Mouse (Mus musculus) WW6 (cell line): ENCODE measurements around the gene Phldb2.

ENCODE experiments used
- DNase-seq: peaks from one replicate; pipeline ENCODE4 v3.0.0-alpha.2; 2013; ENCODE audit warnings: low read depth, low spot score

The Phldb2 gene

DNA sequence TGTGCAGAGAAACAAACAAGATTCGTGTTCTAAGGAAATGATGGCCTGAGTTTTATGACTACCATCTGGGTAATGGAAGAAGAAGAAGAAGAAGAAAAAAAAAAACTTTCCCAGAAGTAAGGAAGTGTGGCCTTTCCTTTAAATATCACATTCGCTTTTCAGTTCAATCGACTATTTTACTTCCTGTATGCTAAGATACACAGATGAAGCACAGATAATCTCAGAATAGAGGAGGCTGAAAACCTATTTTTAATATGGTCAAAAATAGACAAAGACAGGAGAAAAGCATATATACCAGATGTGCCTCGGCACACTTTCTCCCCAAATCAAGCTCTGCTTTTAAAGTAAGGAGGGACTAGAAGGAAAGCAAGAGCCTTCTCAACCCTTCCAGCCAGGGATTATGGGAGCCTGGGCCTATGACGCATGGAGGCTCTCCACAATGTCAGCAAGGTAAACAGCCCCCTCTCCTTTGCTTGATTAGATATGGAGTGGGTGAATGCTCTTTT lies 158.2 kb downstream of the Phldb2 start:
- no peak for DNase-seq

DNA sequence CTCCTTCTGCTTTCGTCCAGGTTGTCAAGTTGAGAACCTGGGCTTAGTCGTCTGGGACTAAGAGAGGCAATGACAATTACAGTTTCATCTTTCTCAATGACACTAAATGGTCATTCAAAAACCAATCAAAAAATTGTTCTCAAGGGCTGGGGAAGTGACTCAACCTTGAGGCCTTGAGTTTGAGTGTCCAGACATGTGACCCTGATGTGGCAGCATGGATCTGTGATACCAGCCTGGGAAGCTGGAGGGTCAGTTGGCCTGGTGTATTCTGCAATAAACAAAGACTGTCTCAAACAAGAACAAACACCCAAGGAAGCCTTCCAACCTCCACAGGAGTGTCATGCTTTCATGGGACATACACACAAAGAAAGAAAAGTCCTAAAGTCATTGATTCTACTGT lies 160.6 kb downstream of the Phldb2 start:
- no peak for DNase-seq

DNA sequence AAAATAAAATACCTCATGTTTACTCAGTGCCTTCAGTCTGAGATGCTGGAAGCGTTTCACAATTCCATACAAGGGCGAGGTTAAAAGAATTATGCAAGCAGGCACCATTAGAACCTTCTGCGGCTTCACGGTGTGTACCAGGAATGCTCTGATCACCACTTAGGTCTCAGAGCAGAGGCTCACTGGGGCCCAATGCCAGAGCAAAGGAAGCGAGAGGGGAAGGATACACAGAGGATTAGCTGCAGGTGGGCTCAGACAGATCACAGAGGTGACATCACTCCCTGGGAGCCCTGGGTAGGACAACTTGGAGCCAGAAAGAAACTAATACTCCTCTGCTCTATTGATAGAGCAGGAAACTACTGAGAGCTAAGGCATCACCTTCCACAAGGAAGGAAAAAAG lies 162.1 kb downstream of the Phldb2 start:
- DNase-seq, result no peak

DNA sequence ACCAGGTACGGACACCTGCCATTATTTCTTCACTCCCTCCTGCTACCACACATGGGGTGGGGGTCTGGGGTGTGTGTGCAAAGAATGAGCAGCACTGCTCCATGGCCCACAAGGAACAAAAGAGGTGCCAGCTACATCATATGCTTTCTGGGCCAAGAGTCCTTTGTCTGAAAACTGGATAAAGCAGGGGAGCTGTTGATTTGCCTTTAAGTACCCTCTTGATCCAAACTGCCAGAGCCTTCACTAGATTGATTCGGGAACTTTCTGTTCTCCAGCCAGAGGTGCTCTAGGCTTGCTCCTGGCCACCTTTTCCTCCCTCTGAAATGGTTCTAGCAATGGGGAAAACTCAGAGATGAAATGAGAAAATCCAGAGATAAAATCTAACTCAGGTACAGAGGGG lies 164.1 kb downstream of the Phldb2 start:
- DNase-seq, result no peak

DNA sequence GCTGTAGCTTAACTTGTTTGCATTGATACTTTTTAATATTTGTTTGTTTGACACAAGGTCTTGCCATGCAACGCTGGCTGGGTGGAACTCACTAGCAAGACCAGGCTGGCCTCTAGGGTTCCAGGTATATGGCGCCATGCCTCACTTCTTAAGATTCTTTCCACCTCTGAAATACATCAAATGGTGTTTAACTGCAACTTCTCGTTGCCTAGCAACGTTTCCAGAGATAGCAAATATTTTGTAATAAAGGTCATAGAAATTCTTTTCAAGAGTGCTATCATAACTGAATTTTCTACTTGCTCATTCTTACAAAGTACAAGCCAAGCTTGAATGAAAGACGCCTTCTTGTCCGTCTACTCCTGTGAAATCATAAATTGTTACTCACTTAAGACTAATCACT lies 165.7 kb downstream of the Phldb2 start:
- DNase-seq, result no peak

DNA sequence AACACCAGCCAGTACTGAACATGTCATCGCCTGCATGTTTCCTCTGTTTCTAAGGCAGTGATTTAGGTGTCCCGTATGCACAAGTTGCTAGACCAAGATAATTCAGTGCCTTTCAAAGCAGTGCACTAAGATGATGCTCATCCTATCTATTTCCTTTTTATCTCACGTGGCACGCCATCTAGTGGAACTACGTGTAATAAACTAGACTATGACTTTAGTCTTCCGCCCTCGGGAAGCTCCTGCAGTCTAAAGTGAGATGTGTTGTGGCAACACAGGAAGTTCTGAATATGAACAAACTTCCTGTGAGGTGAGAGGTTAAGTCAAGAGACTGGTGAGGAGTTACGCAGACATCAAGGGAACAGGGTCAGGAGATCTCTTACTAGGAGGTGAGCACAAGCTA lies 166.8 kb downstream of the Phldb2 start:
- DNase-seq, result peak; percentile 16

DNA sequence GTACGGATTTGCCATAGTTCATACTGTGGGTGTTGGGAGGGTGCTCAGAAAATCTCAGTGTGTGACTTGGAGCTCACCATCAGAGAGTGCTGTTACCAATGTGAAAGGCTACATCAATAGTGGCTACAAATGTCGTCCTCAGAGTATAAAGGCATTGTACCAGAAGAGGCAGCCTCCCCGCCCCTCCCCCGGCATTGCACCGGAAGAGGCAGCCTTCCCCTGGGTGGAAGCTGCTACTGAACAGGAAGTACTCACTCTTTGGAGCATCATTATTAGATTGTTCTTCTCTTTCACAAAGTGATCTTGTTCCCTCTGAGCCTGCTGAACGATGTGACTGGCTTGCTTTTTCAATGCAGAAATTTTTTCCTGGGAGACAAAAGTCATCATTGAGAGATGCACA lies 173.4 kb downstream of the Phldb2 start:
- DNase-seq, result no peak

DNA sequence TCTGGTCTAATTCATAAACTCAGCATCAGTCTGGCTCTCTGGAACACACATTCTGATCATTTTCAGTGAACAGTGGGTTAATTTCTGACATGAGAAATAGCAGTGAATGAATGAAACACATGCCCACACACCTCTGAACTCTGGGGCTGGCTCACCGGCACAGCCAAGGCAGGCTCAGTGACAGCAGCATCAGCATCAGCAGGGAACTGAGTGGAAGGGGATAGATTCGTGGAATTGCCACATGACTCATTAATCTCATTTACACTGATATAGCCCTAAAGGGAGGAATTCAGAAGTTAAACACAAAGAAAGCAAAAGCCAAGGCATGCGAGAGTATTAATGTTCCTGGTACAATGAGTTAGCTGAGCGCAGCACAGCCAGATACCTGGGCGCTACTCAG lies 178.6 kb downstream of the Phldb2 start:
- no peak for DNase-seq

DNA sequence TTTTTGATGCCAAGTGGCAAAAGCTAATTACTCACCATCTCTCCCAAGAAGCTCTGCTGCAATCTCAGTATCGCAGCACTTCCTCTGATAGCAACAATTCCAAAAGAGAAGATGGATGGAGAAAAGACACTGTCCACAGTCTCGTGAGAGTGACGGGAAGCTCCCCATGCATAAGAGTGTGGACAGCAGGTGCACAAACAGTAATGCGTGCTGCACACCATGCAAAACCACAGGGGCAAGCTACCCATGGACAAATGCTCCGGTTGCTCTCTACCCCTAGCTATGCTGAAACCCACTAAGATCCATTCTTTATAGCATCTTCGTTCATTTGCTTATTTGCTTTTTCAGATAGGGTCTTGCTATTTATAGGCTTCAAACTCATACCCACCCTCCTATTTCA lies 182.5 kb downstream of the Phldb2 start:
- no peak for DNase-seq

DNA sequence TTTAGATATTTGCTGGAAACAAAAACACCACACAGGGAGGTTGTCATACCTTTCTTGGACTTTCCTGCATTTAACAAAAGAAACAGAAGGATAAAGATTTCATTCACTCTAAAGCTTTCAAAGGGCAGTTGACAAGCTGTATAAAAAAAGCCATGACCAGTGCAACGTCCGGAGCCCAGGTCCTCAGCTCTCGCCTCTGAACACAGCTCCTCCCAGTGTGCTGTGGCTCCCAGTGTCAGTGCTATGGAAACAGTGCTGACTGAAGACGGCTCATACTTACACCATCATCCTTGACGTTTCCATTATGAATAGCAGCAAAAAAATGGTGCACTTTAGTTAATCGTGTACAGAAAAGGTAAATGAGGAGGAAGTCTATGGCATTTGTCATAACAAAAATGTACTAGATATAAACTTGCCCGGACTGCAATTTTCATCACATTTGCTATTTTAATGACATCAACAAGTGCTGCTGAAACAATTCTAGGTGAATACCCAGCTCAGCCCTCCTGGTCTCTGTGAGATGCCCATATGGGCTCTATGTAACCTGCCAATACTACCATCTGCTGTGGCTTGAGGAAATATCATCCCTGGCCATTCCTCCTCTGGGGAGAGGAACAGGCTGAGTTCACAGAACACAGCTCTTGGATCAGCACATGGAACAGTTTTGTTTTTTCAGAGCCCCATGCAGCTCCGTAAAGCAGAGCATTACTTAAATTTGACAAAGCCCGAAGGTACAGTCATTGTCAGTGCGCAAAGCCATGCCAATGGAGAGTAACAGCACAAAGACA lies 185.4 kb downstream of the Phldb2 start:
- DNase-seq, result no peak

DNA sequence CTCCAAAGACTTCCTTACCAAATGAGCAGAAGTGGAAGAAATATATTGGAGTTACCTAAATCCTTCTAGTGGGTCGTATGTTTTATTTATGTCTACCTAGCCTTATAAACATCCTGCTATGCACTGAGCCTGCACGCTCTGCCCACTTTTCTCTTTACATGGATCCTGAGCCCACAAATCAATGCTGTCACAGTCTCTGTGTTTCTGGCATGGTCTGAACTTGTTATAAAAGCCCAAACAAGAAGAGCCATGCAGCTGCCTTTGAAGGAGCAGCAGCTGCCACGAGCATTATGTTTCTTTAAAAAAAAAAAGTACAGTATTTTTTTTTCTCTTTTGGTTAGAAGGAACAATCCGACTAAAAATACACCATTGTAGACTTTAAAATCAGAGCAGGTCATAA lies 186.0 kb downstream of the Phldb2 start:
- DNase-seq, result no peak

DNA sequence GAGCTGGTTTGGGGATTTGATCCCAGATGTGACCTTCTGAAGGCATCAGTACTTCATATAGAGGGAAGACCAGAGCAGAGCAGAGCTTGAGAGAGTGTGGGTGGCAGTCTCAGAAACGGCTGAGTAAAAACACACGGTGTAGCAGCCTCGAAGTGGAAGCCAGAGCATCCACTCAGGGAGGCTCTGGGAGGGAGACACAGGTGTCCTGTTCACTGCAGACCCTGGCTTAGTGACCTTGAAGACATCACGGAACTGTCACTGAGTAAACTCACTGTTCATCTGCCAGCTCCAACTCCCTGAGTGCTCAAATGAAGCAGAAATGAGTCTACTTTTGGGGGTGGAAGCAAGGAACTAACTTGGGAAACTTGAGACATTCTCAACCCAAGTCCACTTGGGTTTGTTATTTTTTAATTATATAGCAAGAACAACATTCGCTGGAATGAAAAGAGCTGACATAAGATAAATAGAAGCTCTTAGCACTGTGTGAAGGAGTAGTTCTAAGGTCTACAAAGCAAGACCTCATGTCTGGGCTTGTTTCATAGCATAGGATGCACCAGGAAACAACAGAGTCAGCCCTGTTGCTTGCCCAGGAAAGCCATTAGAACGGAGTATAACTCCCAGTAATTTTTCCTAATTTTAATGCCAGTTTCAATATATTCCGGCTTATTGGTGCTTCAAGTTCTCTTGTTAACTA lies 187.4 kb downstream of the Phldb2 start:
- DNase-seq, result no peak

DNA sequence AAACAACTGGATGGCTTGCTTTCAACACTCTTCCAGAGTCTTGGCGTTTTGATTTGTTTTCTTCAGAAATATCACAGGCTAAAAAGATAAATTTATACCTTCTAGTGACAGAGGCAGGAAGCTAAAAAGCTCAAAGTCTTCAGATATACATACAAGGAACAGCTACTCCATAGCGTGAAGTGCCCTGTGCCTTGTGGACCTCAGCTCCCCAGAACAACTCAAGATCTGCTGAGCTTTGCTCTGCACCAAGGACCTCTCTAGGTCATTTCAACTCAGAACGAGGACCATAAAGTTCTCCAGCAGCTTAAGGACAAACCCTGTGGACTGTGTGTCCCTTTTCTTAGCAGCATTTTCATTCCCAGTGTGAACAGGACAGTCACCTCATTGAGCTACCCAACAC lies 188.3 kb downstream of the Phldb2 start:
- DNase-seq, result no peak

DNA sequence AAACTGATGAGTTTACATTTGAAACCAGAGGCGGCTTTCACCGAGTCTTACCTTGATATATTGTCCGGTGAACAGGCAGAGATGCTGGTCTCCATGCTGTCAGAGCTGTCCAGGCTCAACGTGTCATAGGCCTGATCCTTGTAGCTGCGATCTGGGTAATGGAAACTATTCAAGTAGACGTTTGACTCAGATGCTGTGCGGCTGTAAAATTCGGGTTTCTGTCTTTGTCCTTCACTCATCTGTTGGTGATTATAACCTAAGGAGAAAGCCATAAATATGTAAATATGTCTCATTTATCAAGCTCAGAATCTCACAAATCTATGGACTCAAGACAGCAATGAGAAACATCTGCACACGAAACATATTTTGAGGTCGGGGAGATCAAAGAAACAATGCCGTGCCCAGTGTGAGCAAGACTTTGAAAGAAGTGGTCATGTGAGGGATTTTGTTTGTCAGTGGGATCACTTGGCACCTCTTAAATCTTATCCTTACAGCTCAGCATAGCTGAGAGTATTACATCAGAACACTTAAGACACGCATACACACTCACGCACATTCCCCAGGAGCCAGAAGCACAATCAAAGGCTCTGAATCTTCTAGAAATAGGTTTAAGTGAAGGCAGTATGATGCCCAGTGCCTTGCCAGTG lies 190.4 kb downstream of the Phldb2 start:
- no peak for DNase-seq

DNA sequence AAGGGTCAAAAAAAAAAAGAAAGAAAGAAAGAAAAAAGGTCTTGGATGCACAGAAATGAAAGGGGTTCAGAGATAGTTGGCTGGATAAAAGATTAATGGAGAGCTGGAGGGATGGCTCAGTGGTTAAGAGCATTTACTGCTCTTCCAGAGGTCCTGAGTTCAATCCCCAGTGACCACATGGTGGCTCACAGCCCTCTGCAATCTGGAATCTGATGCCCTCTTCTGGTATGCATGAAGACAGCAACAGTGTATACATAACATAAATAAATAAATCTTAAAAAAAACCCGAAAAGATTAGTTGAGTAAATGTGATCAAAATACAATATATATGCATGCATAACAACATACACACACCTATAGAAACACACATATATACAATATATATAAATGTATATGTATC lies 192.0 kb downstream of the Phldb2 start:
- DNase-seq, result no peak

DNA sequence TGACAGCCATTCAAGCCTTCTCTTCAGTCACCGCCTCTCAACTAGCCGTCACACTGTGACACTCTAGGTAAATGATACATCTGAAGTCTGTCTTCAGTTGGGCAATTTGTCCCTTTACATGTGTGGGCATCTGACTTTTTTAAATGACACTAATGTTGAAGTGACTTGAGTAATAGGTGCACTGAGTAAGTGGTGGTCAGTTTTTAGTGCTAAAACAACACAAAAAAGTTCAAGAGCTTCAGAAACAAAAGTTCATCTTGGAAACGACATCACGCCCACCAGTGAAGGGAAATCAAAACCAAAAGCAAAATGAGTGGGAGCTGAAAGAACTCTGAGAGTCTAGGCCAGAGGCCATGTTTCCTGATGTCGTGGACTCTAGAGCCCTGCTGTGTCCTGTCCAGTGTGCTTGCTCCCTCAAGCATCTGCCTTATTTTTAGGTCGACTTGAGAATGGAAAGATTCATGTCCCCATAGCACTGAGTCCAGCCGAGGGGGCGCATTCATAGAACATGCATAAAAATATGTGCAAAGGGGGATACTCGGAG lies 194.6 kb downstream of the Phldb2 start:
- DNase-seq, result no peak

DNA sequence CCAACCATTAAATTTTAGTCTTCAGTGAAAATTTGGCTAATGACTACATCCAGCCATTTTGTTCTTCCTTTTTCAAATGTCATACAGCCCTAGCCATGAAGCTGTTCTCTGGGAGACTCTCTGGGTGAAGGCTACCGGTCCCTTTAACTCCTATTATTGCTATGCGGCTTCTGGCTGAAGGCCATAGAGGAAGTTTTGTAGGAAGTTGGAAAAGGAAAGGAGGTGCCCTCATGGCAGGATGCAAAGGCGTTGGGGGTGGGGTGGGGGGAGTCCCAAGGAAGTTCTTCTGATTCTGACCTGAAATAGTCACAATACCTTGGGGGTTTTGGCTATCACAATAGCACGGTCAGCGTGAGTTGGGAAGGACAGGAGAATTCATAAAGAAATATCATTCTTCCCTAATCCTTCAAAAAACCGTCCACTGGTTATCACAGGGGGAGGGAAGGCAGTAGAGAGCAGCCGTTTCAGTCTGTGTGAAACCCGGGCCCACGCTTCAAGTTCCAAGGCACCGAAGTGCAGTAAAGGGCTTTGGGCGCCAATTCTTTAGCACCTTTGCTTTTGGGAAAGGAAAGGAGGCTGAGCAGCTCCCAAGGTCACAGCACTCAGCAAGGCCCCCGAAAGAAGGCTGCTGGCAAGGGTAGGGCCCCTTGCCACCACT lies 195.8 kb downstream of the Phldb2 start:
- DNase-seq, result no peak

DNA sequence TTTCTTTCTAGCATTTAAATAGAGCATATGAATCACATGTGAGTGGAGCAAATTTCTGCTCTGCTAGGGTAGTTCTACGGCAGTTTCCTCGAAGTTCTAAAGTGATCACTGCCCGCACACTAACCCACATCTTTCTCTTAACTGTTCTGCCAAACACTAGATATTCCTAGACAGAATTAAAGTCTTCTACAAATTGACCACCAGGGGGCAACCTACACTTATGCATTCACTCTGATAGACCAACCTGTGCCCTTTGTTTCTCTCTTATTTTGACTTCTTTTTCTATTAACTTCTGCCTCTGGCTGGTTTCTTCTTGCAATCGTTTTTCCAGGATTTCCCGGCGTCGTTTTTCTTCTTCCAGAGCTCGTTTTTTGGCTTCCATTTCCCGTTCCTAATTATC lies 196.5 kb downstream of the Phldb2 start:
- DNase-seq, result no peak

DNA sequence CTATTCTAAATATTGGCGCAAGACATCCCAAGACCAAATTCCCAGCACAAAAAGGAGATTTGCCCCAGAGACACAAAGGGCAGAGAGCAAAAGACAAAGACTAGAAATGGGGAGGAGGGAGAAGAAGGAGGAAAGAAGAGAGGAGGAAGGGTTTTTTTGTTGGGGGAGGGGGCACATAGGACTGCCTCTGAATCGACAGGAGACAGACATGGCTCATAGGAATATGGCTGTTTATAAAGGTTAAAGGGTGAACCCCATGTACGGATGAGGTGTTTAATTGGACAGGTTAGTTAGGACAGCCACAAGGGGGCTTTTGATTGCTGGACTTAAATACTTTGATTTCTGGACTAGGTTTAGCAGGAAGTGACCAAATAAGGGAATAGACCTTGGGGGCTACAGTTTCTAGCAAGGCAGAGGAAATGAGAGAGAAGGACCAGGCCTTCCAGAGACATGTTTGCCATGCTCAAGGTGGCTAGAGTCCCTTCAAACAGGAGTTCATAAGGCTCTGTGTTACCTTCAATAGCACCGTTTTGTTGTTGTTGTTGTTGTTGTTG lies 209.7 kb downstream of the Phldb2 start:
- no peak for DNase-seq

DNA sequence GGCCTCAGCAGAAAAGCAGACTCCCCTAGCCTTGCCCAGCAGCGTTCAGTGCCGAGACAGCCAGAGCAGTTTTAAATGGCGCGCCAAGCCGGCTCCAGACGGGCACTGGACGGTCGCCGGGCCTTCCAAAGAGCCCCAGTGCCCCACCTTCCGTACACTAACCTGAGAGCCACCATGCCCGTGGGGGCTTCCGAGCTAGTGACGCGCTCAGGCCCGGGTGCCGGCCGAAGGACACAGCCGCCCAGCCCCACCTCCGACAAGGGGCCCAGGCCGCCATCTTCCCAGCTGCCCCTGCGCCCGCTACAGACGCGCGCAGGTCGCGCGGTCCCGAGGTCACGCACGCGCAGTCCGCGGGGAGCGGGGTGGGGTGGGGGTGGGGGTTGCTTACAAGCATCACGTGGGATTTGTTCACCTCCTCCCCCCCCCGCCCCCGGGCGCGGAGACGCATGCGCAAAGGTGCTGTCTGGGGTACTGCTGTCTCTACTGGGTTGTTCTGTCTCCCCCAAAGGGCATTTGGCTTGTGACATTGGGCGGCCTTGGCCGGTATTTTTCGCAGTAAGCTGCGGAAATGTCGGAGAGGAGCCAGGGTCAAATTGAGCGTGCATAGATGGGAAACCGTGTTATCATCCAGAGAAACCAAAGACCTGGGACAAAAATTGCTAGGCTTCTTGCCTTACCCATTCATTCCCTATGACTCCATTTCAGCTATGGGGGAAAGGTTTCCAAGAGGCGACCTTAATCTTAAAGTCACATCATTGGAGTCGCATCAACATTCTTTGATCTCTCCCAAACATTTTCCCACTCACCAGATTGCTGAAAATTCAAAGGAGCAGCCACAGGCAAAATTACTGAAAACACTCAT lies 210.6 kb downstream of the Phldb2 start, which contains the start of gene Abhd10:
TSS of gene Abhd10 (minus strand) at position 341 of the 862 bp plus-strand sequence.
- DNase-seq, result peak; percentile 76
